Mouse (Mus musculus) testis, adult 2 months (tissue): Measurements from ENCODE around the gene Zbtb42. TPM values are rescaled to one million over a fixed set of nuclear protein-coding genes. Genes with fewer than 3 reads are reported as not detected.

ENCODE experiments used
- H3K27ac ChIP-seq: fragments of 200-500 bp; 2 replicates; pipeline ENCODE4 v1.5.1; 2012; ENCODE audit warnings: low read depth, low read length; ENCODE audit not compliant: control insufficient read depth, insufficient read depth
- H3K27me3 ChIP-seq: fragments of 200-500 bp; 2 replicates; pipeline ENCODE4 v1.6.1; 2012; ENCODE audit warnings: mild to moderate bottlenecking, low read length, moderate library complexity; ENCODE audit not compliant: control insufficient read depth, insufficient read depth
- H3K36me3 ChIP-seq: fragments of 200-500 bp; 2 replicates; pipeline ENCODE4 v1.6.1; 2012; ENCODE audit warnings: mild to moderate bottlenecking, low read length; ENCODE audit not compliant: control insufficient read depth, insufficient read depth
- H3K4me1 ChIP-seq: fragments of 200-500 bp; 2 replicates; pipeline ENCODE4 v1.6.1; 2012; ENCODE audit warnings: low read length; ENCODE audit not compliant: control insufficient read depth, insufficient read depth
- H3K4me3 ChIP-seq: fragments of 200-500 bp; 2 replicates; pipeline ENCODE4 v1.5.1; 2012; ENCODE audit warnings: low read depth, mild to moderate bottlenecking, low read length, moderate library complexity, mixed read lengths; ENCODE audit not compliant: control insufficient read depth
- CTCF ChIP-seq: fragments of 200-500 bp; IDR thresholded peaks from 2 replicates; pipeline ENCODE4 v1.5.1; 2012; ENCODE audit warnings: low read depth, mild to moderate bottlenecking, inconsistent platforms, low read length, moderate library complexity; ENCODE audit not compliant: control insufficient read depth, insufficient read depth, insufficient replicate concordance
- POLR2A ChIP-seq: fragments of 200-500 bp; IDR thresholded peaks from 2 replicates; pipeline ENCODE4 v1.6.1; 2012; ENCODE audit warnings: low read depth, mild to moderate bottlenecking, inconsistent platforms, low read length, moderate library complexity; ENCODE audit not compliant: control insufficient read depth
- polyA plus RNA-seq: library from polyadenylated mRNA; depleted of rRNA; stranded (reverse); fragments of >200 nt; gene quantifications from 2 replicates; pipeline ENCODE4 v1.2.3, GENCODE M21; 2012

The Zbtb42 gene
- polyA plus RNA-seq, 1 experiment, result 49.9 TPM

DNA sequence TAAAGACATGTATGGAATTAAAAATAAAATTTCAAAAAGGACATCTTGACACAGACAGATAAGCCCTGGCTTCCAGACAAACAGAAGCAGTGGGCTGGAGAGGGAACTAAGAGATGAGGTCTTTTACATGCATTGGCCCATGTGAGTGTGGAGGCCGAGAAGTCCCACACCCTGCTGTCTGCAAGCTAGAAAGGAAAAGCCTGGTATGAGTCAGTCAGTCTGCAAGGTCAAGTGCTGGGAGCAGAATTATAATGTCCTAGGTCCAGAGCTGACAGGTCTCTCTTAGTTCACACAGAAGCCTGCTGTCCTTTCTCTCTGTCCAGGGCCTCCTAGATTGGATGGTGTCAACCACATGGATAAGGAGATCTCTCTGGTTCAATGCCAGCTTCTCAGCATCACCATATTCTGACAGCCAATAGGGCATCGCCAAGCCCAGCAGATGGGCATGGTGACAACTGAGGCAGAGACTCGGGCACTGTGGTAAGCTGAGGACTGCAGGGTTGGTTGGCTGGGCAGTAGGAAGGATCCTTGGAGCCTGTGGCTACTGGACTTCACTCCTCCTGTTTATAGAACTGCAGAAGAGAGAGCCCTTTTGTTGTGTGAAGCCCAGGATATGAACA is 18.3 kb downstream of the Zbtb42 start:
- Histone ChIP-seq H3K36me3 (no peaks in the 10 kb centered on the region), H3K4me1 (peaks cover 9% of the 10 kb centered on the region), H3K4me3 (no peak overlapping the region), H3K27ac (no peak overlapping the region), H3K27me3 (no peaks in the 10 kb centered on the region)
- TF ChIP-seq CTCF, result no peak
- no peak for TF ChIP-seq POLR2A

DNA sequence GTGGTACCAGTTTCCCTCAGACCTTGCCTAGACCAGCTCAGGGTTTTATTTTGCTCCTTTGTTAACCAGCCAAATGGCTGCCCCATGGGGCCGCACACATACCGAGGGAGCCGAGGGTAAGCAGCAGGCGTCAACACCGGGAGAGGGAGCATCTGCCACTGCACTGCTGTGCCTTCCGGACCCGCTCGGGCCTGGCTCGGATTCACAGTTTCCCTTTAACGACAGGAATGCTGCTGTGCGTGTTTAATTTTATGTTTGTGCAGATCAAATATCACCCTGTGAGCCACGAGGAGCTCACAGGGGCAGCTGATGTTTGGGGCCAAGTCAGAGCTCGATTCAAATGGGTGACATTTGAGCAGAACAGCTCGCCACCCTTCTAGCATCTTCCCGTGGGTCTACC is 21.9 kb downstream of the Zbtb42 start:
- no peaks in the 10 kb centered on the region for H3K4me1 ChIP-seq
- peak overlapping the region; percentile 32 for H3K4me3 ChIP-seq
- H3K27me3 ChIP-seq, result no peaks in the 10 kb centered on the region
- H3K36me3 ChIP-seq, result no peaks in the 10 kb centered on the region
- TF ChIP-seq POLR2A (no peak), CTCF (no peak)
- no peak overlapping the region for H3K27ac ChIP-seq

- Histone ChIP-seq H3K36me3 (no peaks in the 10 kb centered on the region), H3K4me3 (no peak overlapping the region), H3K4me1 (peaks cover 2% of the 10 kb centered on the region), H3K27me3 (no peaks in the 10 kb centered on the region), H3K27ac (no peak overlapping the region)
- TF ChIP-seq POLR2A, result no peak
- no peak for TF ChIP-seq CTCF
Measured at GRCm38 (mm10) chr12:112702374-112703320, 24.0 kb downstream of the Zbtb42 start.

DNA sequence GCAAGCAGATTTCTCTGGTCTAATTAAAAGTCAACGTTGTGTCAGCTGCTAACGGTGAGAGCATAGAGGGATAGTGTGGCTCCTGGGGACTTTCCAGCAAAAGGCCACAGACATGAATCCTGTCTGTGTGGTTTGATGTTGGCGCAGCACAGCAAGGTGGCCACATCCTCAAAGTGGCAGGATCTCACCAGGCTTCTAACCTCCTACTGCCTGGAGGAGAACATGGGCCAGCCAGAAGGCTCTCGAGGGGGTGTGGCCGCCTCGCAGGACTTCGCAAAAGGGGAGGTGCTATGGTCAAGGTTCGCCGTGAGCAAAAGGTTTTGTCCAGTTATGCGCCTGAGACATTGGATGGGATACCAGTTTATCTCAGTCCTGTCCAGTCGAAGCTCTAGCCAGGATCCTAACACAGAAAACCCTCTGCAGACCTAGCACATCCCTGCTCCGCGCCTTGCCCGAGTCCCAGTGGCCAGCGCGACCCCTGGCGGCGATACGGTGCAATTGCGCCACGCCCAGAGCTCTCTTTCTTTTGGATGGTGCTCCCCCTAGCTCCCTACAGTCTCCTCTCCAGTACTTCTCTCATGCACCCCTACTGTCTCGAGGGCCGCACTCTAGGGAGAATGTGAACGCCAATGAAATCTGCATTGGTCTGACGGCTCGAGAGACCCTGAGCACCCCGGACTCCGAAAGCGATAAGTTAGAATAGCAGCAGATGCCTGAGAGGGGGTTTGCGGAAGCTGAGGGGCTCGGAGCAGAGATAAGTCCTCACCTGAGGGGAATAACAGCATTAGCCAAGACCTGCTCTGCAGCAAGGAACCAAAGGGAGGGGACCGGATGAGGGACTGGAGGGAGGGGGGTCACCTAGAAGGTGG is 28.3 kb downstream of the Zbtb42 start:
- Histone ChIP-seq H3K36me3 (no peaks in the 10 kb centered on the region), H3K27ac (no peak overlapping the region), H3K27me3 (no peaks in the 10 kb centered on the region), H3K4me3 (no peak overlapping the region; the same call in 1 of the 2 replicates), H3K4me1 (peaks cover 2% of the 10 kb centered on the region)
- TF ChIP-seq CTCF (peak; percentile 98), POLR2A (no peak)

- no peak overlapping the region for H3K4me3 ChIP-seq
- no peaks in the 10 kb centered on the region for H3K36me3 ChIP-seq
- H3K27ac ChIP-seq, result no peak overlapping the region
- TF ChIP-seq POLR2A (no peak), CTCF (no peak)
- H3K4me1 ChIP-seq, result peaks cover 2% of the 10 kb centered on the region
- H3K27me3 ChIP-seq, result no peaks in the 10 kb centered on the region
Measured at GRCm38 (mm10) chr12:112707573-112707869, 28.9 kb downstream of the Zbtb42 start.

GRCm38 (mm10) chr12:112713984-112714383 is 35.4 kb downstream of the Zbtb42 start:
- no peaks in the 10 kb centered on the region; the same call in none of the 2 replicates for H3K4me1 ChIP-seq
- H3K4me3 ChIP-seq, result no peak overlapping the region
- no peaks in the 10 kb centered on the region for H3K36me3 ChIP-seq
- peak overlapping the region; percentile 50; the same call in 1 of the 2 replicates for H3K27ac ChIP-seq
- TF ChIP-seq POLR2A, result no peak
- TF ChIP-seq CTCF, result no peak
- no peaks in the 10 kb centered on the region for H3K27me3 ChIP-seq

DNA sequence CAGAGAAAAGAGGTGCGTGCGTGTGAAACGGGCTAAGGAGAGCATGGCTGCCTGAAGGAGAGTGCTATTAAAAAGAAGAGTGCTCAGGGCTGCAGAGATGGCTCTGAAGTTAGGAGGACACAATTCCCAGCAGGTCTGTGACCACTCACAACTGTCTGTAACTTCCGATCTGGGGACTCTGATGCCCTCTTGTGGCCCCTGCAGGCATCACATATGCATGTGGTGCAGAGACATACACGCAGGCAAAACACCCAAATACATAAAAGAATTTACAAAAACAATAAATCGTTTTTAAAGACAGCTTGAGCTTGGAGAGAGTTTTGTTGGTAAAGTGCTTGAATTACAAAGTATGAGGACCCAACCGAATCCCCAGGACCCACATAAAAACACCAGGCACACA is 38.5 kb downstream of the Zbtb42 start:
- peaks cover 9% of the 10 kb centered on the region for H3K4me1 ChIP-seq
- TF ChIP-seq CTCF (peak; percentile 61; the same call in 1 of the 2 replicates), POLR2A (no peak)
- no peak overlapping the region for H3K27ac ChIP-seq
- H3K4me3 ChIP-seq, result no peak overlapping the region
- no peaks in the 10 kb centered on the region for H3K36me3 ChIP-seq
- H3K27me3 ChIP-seq, result no peaks in the 10 kb centered on the region
